Mouse (Mus musculus) lung, postnatal 0 days (tissue): ENCODE measurements around the gene Sys1. TPM values are rescaled to one million over a fixed set of nuclear protein-coding genes. Genes with fewer than 3 reads are reported as not detected.

Experiments used
- ATAC-seq: fragments of 200-750 bp; cut with Nextera tagmentation; 2 replicates; pipeline ENCODE4 v1.8.0; 2017; ENCODE audit warnings: moderate library complexity
- DNase-seq: peaks from one replicate; pipeline ENCODE4 v3.0.0-alpha.2; 2016; ENCODE audit warnings: low spot score
- H3K27ac ChIP-seq: fragments of 300-500 bp; sonication (generic); 2 replicates; pipeline ENCODE4 v1.5.1; 2014; ENCODE audit warnings: antibody characterized with exemption, mild to moderate bottlenecking, low read length, mixed read lengths
- H3K27me3 ChIP-seq: fragments of 300-500 bp; sonication (generic); replicated peaks from 2 replicates; pipeline ENCODE4 v1.6.1; 2014; ENCODE audit warnings: low read length, mixed read lengths; ENCODE audit not compliant: insufficient read depth
- H3K36me3 ChIP-seq: fragments of 300-500 bp; sonication (generic); 2 replicates; pipeline ENCODE4 v1.6.1; 2014; ENCODE audit warnings: low read length, mixed read lengths; ENCODE audit not compliant: insufficient read depth
- H3K4me1 ChIP-seq: fragments of 300-500 bp; sonication (generic); 2 replicates; pipeline ENCODE4 v1.6.1; 2014; ENCODE audit warnings: antibody characterized with exemption, low read depth, low read length, mixed read lengths; ENCODE audit not compliant: insufficient read depth
- H3K4me2 ChIP-seq: fragments of 300-500 bp; sonication (generic); replicated peaks from 2 replicates; pipeline ENCODE4 v1.6.1; 2014; ENCODE audit warnings: low read depth, mild to moderate bottlenecking, low read length, moderate library complexity, mixed read lengths
- H3K4me3 ChIP-seq: fragments of 300-500 bp; sonication (generic); 2 replicates; pipeline ENCODE4 v1.5.1; 2014; ENCODE audit warnings: low read depth, low read length
- H3K9ac ChIP-seq: fragments of 300-500 bp; sonication (generic); replicated peaks from 2 replicates; pipeline ENCODE4 v1.6.1; 2014; ENCODE audit warnings: low read depth, mild to moderate bottlenecking
- H3K9me3 ChIP-seq: fragments of 300-500 bp; sonication (generic); 2 replicates; pipeline ENCODE4 v1.6.1; 2016; ENCODE audit warnings: low read length, mixed read lengths
- CTCF ChIP-seq: IDR thresholded peaks from 2 replicates; pipeline ENCODE4 v1.5.1; 2016; ENCODE audit warnings: antibody characterized with exemption, mild to moderate bottlenecking
- EP300 ChIP-seq: IDR thresholded peaks from 2 replicates; pipeline ENCODE4 v1.6.1; 2016; ENCODE audit warnings: antibody characterized with exemption, mild to moderate bottlenecking, control low read depth
- WGBS: fragments of 180-500 bp; shearing (Covaris S2); extraction: QIAGEN DNeasy Blood & Tissue Kit; methylation state at CpG from one replicate; pipeline ENCODE4 v1.1.7; 2014; 5-methylcytosine and 5-hydroxymethylcytosine counted together
- polyA plus RNA-seq: library from polyadenylated mRNA; unstranded; fragments of >200 nt; fragmentation: Nextera tagmentation; extraction: Ambion mirVana; gene quantifications from 2 replicates; pipeline ENCODE4 v1.2.1, GENCODE M21; 2015

Sys1 gene
- polyA plus RNA-seq, 1 experiment from 2014 or later, result 66.2 TPM

- H3K4me2 ChIP-seq, result peak overlapping the region; percentile 72
- H3K27ac ChIP-seq, result peak overlapping the region; percentile 95
- no peaks in the 10 kb centered on the region for H3K27me3 ChIP-seq
- TF ChIP-seq EP300 (no peak), CTCF (no peak)
- H3K4me1 ChIP-seq, result peaks cover 23% of the 10 kb centered on the region; the same call in 1 of the 2 replicates
- ATAC-seq (no peak), DNase-seq (no peak)
- no peaks in the 10 kb centered on the region for H3K9me3 ChIP-seq
- WGBS, result 29% methylated on average over 7 of the region's 7 CpGs
- H3K9ac ChIP-seq, result peak overlapping the region; percentile 94
- no peaks in the 10 kb centered on the region for H3K36me3 ChIP-seq
- peak overlapping the region; percentile 77 for H3K4me3 ChIP-seq
Observed at GRCm38 (mm10) chr2:164441731-164442130, 15.0 kb upstream of the Sys1 start.

GRCm38 (mm10) chr2:164442315-164443050 lies 14.3 kb upstream of the Sys1 start:
- peak; percentile 52 for ATAC-seq

GRCm38 (mm10) chr2:164443051-164443437 lies 13.7 kb upstream of the Sys1 start:
- H3K27ac ChIP-seq, result peak overlapping the region; percentile 95
- DNase-seq (peak; percentile 92), ATAC-seq (peak; percentile 93)
- H3K4me1 ChIP-seq, result peaks cover 14% of the 10 kb centered on the region; the same call in 1 of the 2 replicates
- H3K9me3 ChIP-seq, result no peaks in the 10 kb centered on the region
- under 1% methylated on average over 25 of the region's 26 CpGs for WGBS
- H3K36me3 ChIP-seq, result no peaks in the 10 kb centered on the region
- H3K4me3 ChIP-seq, result peak overlapping the region; percentile 77
- H3K9ac ChIP-seq, result peak overlapping the region; percentile 94
- TF ChIP-seq CTCF, result peak; percentile 48
- peak; percentile 31; the same call in 1 of the 2 replicates for TF ChIP-seq EP300
- peak overlapping the region; percentile 72 for H3K4me2 ChIP-seq
- no peaks in the 10 kb centered on the region for H3K27me3 ChIP-seq

More at GRCm38 (mm10) chr2:164442315-164443050, 14.3 kb upstream of the Sys1 start:
- 3% methylated on average over 29 of the region's 29 CpGs for WGBS
- Histone ChIP-seq H3K27ac (peak overlapping the region; percentile 95), H3K36me3 (no peaks in the 10 kb centered on the region), H3K4me2 (peak overlapping the region; percentile 72), H3K27me3 (no peaks in the 10 kb centered on the region), H3K4me3 (peak overlapping the region; percentile 77), H3K4me1 (peaks cover 17% of the 10 kb centered on the region; the same call in 1 of the 2 replicates), H3K9ac (peak overlapping the region; percentile 94), H3K9me3 (no peaks in the 10 kb centered on the region)
- TF ChIP-seq EP300 (no peak), CTCF (no peak)
- peak; percentile 68 for DNase-seq

GRCm38 (mm10) chr2:164443460-164444000 lies 13.2 kb upstream of the Sys1 start, which contains the start of gene Sdc4:
TSS of gene Sdc4 (minus strand) at chr2:164443887.
- ATAC-seq (no peak), DNase-seq (peak; percentile 64)
- Histone ChIP-seq H3K9me3 (no peaks in the 10 kb centered on the region), H3K27ac (peak within 1 kb of the TSS; percentile 95), H3K27me3 (no peaks in the 10 kb centered on the region), H3K4me3 (peak within 1 kb of the TSS; percentile 77), H3K4me2 (peak within 1 kb of the TSS; percentile 72), H3K36me3 (no peaks in the 10 kb centered on the region), H3K9ac (peak within 1 kb of the TSS; percentile 94), H3K4me1 (peaks cover 14% of the 10 kb centered on the region; the same call in 1 of the 2 replicates)
- TF ChIP-seq EP300 (no peak), CTCF (no peak)
- 10% methylated on average over 18 of the region's 18 CpGs for WGBS

- H3K9me3 ChIP-seq, result no peaks in the 10 kb centered on the region
- no peak overlapping the region for H3K4me2 ChIP-seq
- H3K27ac ChIP-seq, result no peak overlapping the region
- no peak for DNase-seq
- no peak for ATAC-seq
- H3K9ac ChIP-seq, result no peak overlapping the region
- no peaks in the 10 kb centered on the region for H3K36me3 ChIP-seq
- no peaks in the 10 kb centered on the region for H3K27me3 ChIP-seq
- no peak overlapping the region for H3K4me3 ChIP-seq
- no peak for TF ChIP-seq CTCF
- H3K4me1 ChIP-seq, result peaks cover 16% of the 10 kb centered on the region; the same call in 1 of the 2 replicates
- WGBS, result 75% methylated on average over 2 of the region's 2 CpGs
Observed at GRCm38 (mm10) chr2:164444701-164445100, 12.1 kb upstream of the Sys1 start.

- no peak overlapping the region for H3K4me3 ChIP-seq
- no peaks in the 10 kb centered on the region for H3K36me3 ChIP-seq
- H3K27me3 ChIP-seq, result no peaks in the 10 kb centered on the region
- WGBS, result 74% methylated on average over 3 of the region's 3 CpGs
- no peaks in the 10 kb centered on the region for H3K9me3 ChIP-seq
- no peak for TF ChIP-seq EP300
- ATAC-seq (no peak), DNase-seq (no peak)
- H3K9ac ChIP-seq, result no peak overlapping the region
- H3K27ac ChIP-seq, result no peak overlapping the region
- H3K4me1 ChIP-seq, result peaks cover 13% of the 10 kb centered on the region; the same call in 1 of the 2 replicates
- H3K4me2 ChIP-seq, result no peak overlapping the region
Observed at GRCm38 (mm10) chr2:164445399-164446085, 11.2 kb upstream of the Sys1 start.
